Mouse (Mus musculus): Measurements from ENCODE around the gene Aoc1.
"Not testable (repeated sequence)": the region's sequence is repeated elsewhere in the genome, so short reads cannot be mapped to it uniquely, and the experiment has no call there.

Gene Aoc1

DNA sequence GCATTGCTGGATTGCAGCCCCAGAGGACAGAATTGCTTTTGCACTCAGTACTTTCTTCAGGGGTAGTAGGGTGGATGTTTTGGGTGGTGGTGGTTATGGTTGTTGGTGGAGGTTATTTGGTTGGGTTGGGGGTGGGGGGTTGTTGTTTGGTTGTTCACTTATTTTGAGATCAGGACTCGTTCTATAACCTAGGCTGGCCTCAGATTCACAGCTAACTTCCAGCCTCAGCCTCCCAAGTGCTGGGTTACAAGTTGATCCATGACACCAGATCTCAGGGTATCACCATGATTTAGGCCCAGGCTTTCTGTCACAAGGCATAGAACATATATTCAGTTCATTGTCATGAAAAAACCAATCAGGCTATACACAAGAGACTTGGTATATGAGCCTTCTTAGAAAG lies 11.8 kb upstream of the Aoc1 start:
- no peak for DNase-seq (ENCODE audit: low spot score)

DNA sequence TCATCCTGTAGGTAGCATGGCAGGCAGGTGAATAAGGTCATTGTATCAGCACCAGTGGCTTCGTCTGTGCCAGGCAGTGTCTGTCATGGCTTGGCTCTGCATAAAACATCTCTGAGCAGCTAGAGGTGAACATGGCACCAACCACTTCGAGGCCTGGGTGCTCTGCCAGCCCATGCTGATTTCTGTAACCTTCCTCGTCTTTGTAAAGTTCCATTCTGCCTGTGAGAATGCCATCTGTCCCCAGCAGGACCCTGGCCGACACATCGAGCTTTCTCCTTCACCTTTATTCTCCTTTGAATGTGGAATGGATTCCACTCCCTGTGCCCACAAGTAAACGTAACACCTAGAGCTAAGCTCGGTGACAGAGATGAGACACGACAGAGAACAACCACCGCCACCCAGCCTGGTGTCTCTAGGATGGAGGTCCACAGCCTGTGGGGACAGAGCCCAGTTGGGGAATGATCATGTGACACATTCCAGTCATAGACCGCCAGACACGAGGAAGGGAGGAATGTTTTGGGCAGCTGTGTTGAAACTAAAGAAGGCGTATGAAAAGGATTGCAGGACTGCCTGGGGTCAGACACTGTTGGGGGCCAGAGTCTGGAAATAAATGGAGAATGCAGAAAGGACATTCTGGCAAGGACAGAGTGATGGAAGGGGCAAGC lies 10.9 kb upstream of the Aoc1 start:
- no peak for DNase-seq (ENCODE audit: low spot score)

DNA sequence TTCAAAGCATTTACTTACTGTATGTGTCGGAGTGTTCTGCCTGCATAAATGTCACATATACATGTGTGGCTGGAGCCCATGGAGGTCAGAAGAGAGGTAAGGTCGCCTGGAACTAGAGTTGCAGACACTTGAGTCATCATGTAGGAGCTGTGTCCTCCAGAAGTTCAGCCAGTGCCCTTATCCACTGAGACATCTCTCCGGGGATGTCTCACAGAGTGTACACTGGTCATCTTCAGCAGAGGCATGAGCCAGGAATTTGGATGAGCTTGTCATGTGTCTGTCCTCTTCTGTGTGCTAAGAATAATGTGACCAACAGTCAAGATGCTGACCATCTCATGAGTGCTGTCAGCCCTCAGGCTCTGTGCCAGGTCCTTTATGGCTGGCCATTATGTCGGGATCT lies 9.9 kb upstream of the Aoc1 start:
- DNase-seq (ENCODE audit: low spot score) = no peak

DNA sequence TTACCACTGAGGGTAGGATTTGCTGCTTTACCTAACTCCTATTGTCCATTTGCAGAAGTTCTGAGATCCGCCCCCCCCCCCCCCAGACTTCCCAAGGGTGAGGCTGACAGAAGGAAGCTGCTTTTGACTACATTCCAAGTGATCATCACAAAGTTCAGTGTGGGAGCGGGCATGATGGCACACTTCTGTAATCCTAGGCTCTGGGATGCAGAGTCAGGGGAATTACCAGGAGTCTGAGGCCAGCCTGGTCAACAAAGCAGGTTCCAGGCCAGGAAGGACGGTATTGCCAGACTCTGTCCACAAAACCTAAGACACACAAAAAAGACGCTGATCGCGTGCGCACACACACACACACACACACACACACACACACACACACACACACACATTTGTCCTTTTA lies 9.2 kb upstream of the Aoc1 start:
- no peak for DNase-seq (ENCODE audit: low spot score)

DNA sequence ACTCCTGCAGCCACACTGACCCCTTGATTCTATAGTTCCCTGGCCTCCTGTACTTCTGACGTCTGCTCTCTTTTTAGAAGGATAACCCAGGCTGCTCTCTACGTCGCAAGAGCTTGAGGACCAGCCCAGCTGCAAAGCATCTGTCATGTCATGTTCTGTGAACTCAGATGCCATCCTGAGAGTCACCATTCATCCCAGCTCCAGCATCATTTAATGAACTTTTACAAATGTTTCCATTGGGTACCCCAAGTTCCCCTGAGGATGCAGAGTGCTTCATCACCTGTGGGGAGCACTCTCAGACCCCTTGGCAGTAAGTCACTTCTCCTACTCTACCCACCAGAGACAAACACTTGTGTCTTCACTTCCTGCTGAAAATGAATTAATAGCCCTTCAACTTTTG lies 8.5 kb upstream of the Aoc1 start:
- DNase-seq (ENCODE audit: low spot score) = no peak

DNA sequence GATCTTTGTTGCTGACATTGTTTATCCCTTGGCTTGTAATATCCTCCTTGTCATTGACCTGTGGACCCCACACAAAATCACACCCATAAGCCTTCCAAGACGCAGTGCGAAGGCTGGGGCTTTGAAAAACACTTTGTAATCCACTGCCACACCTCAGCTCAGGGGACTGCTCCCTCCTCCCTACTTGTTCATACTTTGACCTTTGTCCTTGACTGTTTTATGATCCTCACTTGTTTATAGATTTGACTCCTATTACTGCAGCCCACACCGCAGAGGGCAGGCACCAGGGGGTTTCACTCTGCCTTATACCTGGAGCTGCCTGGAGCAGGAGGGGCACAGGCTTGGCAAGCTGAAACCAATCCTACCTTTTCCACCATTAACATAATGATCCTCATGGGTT lies 8.0 kb upstream of the Aoc1 start:
- peak; percentile 27 for DNase-seq (ENCODE audit: low spot score)

DNA sequence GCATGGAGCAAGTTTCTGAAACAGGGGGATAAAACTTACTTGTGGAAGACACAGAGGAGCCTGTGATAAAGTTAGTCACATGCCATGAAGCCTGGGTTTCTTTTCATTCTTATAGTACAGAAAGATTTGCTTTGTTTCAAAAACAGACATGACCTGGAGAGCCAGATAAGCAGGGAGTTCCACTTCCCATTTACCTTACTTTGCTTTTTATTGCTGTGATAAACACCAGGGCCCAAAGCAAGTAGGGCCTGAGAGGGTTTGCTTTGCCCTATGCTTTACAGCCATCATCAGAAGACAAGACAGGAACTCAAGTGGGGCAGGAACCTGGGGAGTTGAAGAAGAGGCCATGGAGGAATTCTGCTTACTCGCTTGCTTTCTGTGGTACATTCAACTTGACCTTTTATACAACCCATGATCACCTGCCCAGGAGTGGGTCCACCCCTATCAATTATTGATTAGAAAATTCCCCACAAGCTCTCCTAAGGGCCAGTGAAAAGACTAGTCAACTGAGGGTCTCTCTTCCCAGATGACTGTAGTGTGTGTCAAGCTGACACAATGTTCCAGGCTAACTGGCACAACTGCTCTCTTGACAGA lies 7.4 kb upstream of the Aoc1 start:
- DNase-seq (ENCODE audit: low spot score) = peak; percentile 17

DNA sequence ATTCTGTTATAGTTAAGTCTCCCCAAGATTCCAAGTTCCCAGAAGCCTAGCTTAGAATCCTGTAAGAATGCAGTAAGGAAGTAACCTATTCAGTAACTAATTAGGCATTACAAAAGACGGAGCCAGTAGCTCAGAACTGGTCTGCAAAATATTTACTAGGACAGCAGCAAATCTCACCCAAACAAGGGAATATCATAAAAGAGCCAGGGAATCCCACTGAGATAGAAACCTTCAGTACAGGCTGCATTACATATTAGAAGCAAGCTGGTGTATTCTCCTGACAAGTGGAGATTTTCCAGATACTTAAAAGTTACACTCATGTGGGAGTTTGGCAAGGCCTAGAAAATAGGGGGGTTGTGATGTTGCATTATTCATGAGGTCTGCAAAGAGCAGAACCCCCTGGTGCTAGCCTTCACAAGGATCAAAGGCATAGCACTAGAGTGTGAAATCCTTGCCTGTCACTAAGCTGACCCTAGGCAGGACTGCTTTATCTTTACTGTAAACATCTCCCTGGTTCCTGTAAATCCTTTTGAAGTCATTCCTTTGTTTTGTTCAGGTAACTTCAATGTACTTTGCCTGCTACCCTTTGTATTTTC lies 6.2 kb upstream of the Aoc1 start:
- DNase-seq (ENCODE audit: low spot score) = peak; percentile 18

DNA sequence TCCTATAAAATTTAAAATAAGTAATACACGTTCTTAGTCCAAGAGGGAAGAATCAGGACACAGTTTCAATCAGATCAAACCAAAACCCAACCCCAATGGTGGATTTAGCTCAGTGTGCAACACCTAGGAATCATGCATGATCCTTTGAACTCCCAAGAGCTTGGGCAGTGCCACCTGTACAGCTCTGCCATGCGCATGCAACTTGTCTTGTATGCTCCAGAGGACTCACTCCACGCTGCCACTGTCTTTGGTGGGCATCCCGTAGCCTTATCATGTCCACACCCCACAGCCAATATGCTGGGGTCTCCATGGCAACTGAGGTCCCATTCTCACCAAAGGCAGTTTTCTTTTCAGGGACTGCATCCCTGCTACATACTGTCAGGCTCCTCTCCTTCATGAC lies 5.5 kb upstream of the Aoc1 start:
- DNase-seq (ENCODE audit: low spot score) = no peak

DNA sequence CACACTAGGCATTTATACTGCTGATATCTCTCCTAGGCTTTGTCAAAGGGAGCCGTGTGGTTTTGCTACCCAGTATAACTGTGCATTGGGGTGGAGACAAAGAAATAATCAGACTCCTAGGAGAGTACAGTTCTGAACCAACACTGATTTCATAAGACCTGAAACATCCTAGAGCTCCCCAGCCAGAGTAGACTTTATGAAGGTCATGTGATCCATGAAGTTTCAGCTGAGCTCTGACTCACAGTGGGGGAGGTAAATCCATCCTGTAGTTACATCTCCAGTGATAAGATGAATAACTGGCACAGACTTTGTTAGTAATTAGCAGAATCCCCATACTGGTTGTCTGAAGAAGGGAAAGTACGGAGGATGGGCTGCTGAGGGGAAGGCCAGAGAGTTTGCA lies 2.9 kb upstream of the Aoc1 start:
- no peak for DNase-seq (ENCODE audit: low spot score)

DNA sequence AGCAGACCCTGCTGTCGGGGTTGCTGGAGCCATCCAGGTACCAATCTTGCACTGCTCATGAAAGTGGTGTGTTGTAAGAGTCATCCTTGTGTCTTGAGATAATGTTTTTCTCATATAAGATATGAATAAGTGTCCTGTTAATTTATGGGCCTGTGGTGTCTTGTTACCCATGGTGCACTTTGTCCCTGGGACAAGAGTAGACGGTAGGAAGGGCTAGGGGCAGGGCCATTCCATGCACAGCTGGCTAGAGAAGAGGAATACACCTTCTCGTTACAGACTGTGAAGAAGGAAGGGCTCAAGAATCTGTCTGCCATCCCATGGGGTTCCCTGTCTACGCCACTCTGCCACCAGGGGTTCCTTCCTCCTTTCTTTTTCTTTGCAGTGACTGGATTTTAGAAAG lies 1.9 kb downstream of the Aoc1 start:
- no peak for DNase-seq (ENCODE audit: low spot score)

DNA sequence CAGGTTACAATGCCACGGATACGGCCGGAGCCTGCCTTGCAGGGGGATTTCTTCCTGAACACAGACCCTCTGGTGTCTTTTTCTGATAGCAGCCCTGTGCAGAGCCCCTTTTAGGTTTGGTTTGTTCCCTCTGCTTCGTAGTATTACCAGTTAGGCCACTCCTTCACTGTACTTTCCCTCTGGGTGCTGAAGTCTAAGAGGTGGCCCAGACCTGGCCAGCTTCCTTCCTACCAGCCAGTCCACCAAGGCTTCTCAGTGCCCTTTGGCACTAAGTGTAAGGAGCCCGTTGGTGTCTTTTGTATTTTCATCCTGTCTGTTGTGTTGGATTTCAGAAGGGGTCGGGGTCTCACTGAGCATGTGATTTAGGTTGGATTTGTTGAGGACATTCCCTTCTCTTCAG lies 2.8 kb downstream of the Aoc1 start:
- no peak for DNase-seq (ENCODE audit: low spot score)

DNA sequence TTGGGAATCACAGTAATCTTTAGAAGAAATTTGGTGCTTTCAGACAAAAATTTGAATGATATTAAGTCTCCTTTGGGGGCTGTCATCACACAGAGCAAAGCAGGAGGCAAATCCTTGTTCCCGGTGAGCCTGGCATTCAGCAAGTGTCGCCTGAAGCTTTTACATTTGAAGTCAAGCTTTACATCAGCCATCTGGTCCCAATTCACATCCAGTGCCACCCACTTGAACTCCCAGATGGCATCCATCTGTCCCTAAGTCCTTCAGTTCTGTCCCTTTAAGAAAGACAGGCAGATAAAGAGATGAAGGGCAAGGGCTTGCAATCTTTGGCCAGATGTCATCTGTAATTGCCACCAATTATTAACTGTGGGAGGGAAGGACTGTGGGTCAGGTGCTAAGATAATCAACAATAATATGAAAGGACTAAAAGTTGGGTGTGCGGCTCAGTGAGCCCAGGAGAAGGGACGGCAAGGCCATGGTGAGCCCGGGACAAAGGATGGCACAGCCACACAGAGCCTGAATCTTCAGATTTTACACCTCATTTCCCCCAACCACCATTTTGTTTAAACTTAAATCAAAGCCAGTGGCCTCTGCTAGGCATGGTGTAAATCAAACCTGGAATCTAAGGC lies 3.9 kb downstream of the Aoc1 start:
- DNase-seq (ENCODE audit: low spot score) = no peak

DNA sequence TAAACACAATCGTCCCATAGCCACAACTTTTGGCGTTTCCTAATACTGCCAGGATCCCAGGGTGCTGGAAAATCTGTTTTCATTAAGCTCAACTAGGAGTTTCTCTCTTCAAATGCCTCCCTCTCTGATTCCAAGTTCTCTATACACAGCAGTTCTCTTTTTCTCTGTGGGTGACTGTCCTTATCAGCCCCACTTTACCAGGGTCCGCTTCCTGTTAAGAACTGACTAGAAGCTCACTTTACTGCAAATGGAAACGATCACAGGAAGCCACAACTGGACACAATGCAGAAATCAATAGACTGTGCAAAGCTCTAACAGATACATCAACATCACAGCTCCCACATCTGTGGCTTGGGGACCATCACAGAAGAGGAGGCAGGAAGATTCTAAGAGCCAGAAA lies 21.5 kb downstream of the Aoc1 start:
- no peak for DNase-seq (ENCODE audit: low spot score)

DNA sequence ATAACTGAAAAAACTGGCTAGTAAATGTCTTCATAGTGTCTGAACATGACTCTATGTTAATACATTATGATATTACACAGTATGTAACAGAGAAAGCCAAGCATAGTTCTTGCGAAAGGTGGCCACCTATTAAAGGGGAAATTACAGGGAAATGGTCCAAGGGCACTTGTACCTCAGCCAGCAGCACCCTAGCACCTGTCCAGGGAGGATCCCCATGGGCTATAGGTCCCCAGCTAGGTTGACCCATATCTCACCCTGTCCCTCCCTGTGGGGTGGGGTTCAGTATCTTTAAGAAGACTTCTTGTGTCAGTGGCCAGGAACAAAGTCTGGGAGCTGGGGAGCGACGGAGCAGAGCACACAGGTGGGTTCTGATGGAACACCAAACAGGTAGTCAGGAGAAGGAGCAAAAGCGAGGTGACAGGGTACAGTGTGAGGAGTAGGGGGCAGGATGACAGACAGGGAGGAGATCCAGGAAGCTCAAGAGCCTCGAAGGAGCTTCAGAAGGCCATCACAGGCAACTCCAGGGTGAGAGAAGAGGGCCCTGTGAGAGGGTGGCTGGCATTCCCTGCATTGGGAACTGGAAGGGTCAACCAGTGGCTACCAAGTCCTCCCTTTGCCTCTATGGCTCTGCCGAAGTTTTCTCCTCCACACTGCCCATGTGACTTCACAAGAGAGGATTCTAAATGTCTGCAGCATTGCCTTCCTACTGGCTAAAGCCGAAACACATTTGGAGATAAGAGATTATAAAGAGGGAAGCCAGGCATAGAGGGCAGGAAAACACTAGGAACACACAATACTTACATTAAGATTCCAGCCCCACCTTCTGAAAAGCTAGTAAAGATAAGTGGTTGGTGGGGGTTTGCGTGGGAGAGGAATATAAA lies 22.5 kb downstream of the Aoc1 start:
- DNase-seq (ENCODE audit: low spot score) = peak; percentile 20

DNA sequence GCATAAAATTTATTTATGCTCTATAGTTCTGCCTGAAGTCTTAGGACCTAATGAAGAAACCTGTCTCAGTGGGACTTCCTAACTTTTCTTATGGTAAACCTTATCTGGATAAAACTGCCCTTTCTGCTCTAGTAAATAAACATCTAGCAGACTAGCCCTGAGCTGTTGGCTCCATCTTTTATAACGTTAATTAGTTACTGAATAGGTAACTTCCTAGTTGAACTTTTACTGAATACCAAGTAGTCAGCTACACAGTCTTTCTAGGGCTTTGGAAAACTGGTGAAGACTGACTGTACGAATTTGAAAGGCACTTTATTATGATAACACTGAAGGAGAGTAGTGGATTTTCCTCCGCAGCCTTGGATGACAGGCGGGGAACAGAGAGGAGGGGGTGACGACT lies 23.2 kb downstream of the Aoc1 start:
- peak; percentile 27 for DNase-seq (ENCODE audit: low spot score)

DNA sequence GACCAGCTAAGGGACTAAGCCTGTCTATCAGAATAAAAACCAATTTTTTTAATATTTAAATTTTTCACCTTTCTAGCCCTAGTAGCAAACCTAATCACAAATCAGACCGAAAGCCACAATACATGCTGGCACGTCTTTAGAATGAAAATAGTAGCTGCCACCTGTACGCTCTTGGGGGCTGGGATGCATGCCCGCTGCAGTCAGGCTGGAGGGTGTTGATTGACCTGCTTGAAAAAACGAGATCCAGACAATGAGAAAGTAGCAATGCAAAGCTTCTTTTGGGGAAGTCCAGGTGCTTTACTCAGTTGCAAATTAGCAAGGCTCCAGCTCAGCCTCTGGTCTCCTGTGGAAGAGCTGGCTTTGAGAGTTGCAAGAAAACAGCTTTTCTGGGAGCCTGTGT lies 24.3 kb downstream of the Aoc1 start:
- no peak for DNase-seq (ENCODE audit: low spot score)

DNA sequence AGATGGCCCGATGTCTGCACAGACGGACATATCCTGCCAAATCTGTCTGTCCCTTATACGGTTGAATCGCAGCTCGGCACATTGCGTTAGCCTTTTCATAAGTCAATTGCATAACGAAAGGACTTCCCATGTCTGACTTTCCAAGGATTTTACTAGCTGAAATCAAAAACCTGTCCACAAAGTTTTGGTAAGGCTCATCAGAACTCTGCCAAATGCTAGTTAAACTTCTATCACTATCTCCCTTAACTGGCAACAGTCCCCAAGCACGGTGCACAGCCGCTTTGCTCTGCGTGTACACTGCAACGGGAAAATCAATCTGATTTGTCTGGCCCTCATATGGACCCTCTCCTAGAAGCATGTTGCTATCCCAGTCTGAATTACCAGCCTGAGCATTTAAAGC lies 28.6 kb downstream of the Aoc1 start:
- DNase-seq (ENCODE audit: low spot score) = not testable (repeated sequence)

DNA sequence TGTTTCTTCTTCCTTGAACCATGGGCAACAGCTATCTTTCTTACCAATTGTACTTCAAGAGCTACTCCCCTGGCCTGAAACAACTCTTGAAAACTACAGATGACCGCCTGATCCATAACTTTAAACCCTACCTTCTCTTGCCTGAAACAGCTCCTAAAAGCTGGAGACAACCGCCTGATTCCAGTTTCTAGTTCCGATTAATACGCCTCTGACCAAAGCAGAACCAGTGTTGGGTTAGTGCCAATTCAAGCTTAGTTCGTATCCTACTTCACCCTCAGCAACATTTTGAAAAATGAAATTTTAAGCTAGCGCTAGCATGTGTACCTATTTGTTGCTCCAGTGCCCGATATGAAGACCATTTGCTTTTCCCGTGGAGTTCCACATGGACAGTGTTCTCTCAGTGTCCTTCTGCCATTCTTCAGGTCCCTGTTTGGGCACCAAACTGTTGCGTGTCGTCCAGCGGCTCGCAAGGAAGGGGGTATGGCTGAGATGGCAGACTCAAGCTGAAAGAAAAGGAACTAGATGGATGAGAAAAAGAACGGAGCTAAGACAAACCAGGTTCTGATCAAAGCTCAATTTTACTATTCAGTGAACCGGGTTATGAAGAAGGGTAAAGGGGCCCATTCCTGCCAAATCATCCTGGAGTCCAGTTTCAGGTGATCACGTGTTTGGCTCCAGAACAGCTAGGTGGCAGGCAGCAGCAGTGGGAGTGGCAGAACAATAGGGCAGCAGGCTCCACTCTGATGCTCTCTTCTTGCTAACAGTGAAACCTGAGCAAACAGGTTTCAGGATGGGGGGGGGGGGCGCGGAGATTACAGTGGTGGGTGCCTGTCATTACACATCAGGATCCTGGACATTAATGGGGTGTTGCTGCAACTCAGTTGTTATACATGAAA lies 30.1 kb downstream of the Aoc1 start:
- no peak for DNase-seq (ENCODE audit: low spot score)

DNA sequence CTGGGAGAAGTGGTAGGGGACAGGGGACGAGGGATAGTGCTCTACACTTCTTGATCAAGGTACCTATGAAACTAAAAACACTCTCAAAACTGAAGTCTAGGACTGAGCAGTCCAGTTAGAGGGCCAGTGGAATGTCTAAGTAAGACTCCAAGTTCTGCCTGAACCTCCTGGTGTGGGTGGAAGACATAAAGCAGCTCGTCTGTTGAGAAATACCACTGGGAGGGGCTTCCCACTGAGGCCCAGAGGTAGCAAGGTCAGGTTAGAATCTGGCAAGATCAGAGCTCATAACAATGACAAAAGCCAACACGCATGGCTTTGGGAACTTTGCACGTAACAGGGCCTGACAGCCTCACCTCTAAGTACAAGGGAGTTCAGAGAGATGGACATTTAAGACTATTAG lies 30.7 kb downstream of the Aoc1 start:
- peak; percentile 12 for DNase-seq (ENCODE audit: low spot score)

DNA sequence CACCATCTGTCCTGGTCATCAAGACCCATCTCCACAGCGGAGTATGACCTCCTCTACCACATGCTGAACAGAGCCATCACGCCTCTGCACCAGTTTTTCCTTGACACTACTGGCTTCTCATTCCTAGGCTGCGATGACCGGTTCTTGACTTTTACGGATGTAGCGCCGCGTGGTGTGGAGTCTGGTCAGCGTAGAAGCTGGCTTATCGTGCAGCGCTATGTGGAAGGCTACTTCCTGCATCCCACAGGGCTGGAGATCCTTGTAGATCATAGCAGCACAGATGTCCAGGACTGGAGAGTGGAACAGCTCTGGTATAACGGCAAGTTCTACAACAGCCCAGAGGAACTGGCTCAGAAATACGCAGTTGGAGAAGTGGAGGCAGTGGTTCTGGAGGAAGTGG lies 32.9 kb downstream of the Aoc1 start:
- DNase-seq (ENCODE audit: low spot score) = no peak

Data from yolk sac, embryonic 10.5 days (tissue).